Mouse (Mus musculus): ENCODE results near the gene Slc7a14. TPM values are rescaled to one million over a fixed set of nuclear protein-coding genes. Genes with fewer than 3 reads are reported as not detected.
"Not testable (repeated sequence)": the region's sequence is repeated elsewhere in the genome, so short reads cannot be mapped to it uniquely, and the experiment has no call there.

The Slc7a14 gene
- polyA plus RNA-seq, 1 experiment from 2014 or later: 1.2 TPM

DNA sequence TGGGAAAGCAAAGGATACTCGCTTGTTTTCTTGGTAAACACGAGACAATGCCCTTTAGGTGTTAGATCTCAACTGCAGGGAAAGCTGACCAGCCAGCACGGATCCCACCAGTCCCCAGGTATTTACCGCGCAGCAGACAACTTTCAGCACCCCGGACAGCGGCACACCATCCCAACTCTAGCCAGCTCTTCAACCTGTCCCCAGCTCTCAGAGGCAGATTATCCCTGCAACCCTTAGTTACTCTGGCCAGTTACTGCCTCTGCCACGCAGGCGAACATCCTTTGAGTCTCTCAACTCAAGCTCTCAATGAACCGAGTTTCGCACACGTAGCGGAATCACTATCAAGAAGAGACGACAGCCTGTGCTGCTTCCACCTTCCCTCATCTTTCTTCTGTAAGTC lies 1.3 kb downstream of the Slc7a14 start:
- Histone ChIP-seq H3K4me2 (replicated peaks; ENCODE audit: low read depth, low read length) (peak overlapping the region; percentile 89), H3K4me1 (replicated peaks; ENCODE audit: control insufficient read depth, insufficient read depth, low read length) (no peaks in the 10 kb centered on the region), H3K36me3 (ENCODE audit: control insufficient read depth, insufficient read depth, low read length) (no peaks in the 10 kb centered on the region), H3K9me3 (ENCODE audit: control insufficient read depth, low read length) (no peaks in the 10 kb centered on the region), H3K27me3 (ENCODE audit: control insufficient read depth, insufficient read depth, low read length) (peaks cover 4% of the 10 kb centered on the region; the same call in 1 of the 2 replicates), H3K4me3 (ENCODE audit: low read depth, low read length) (peak overlapping the region; percentile 49), H3K9ac (ENCODE audit: low read depth, low read length) (no peak overlapping the region), H3K27ac (ENCODE audit: low read depth, low read length) (no peak overlapping the region)
- ATAC-seq (ENCODE audit: low FRiP score) (peak; percentile 1; the same call in 1 of the 2 replicates), DNase-seq (ENCODE audit: low spot score) (peak; percentile 79)
- 3% methylated on average over 14 of the region's 14 CpGs for WGBS

DNA sequence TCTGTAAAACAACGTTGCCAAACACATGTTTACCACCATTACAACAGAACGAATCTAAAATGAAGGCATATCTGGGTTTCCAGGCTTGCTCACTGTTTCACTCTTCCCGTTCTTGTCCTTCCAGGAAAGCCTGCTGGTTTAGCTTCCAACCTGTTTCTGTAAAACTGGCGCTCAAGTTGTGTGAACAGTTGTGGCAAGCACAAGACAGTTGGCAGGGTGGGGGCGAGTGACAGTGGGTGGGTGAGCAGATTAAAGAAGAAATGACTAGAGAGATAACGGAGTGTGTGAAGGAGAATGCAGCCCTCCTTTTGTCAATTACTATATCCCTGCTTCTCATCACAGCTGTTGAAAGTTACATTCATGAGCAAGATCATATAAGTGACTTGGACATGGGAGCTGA lies 2.2 kb downstream of the Slc7a14 start:
- 83% methylated on average over 6 of the region's 6 CpGs for WGBS
- ATAC-seq (ENCODE audit: low FRiP score) (no peak), DNase-seq (ENCODE audit: low spot score) (no peak)
- H3K4me1 ChIP-seq (replicated peaks; ENCODE audit: control insufficient read depth, insufficient read depth, low read length): no peaks in the 10 kb centered on the region
- H3K4me2 ChIP-seq (replicated peaks; ENCODE audit: low read depth, low read length): no peak overlapping the region
- no peak overlapping the region for H3K4me3 ChIP-seq (ENCODE audit: low read depth, low read length)
- no peak overlapping the region for H3K27ac ChIP-seq (ENCODE audit: low read depth, low read length)
- H3K9ac ChIP-seq (ENCODE audit: low read depth, low read length): no peak overlapping the region
- no peaks in the 10 kb centered on the region for H3K36me3 ChIP-seq (ENCODE audit: control insufficient read depth, insufficient read depth, low read length)
- no peaks in the 10 kb centered on the region for H3K9me3 ChIP-seq (ENCODE audit: control insufficient read depth, low read length)
- H3K27me3 ChIP-seq (ENCODE audit: control insufficient read depth, insufficient read depth, low read length): peaks cover 4% of the 10 kb centered on the region; the same call in 1 of the 2 replicates

DNA sequence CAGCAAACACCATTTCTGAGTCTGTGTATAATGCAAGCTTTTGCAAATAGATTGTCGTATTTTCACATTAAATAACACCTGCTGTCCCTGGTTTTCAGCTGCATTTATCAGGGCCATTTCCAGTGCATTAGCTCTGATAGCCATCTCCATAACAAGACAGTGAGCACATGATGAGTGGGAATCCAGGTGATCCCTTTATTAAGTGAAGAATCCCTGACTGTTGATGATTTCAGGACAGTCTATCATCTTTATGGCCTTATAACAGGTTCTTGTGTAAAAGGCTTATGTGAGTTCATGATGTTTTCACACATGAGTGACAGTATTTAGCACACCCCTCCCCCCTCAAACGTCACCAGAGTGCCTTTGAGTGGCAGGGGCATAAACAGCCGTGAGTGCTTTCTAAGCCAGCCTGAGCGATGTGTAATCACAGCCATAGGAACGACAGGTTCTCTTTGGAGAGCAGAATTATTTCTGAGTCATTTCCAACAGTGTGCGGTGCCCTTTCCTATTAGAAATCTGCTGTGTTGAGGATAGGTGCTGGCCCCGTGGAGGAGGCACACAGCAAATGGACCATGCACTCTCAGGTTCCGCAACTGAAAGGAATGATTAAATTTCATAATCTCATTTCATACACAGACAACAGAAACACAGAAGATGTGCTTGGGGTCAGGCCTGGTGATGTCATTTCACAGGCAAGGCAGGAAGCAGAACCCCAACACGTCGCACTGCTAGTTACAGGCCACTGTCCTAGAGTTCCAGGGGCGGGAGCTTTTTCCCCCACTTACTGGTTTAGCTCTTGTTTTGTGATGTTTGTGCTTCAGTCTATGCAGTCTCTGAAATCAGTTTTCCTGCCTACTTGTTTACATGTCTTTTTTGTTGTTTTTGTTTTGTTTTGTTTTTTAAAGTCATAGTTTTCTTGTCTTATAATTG lies 18.2 kb downstream of the Slc7a14 start:
- WGBS: 72% methylated on average over 11 of the region's 11 CpGs

DNA sequence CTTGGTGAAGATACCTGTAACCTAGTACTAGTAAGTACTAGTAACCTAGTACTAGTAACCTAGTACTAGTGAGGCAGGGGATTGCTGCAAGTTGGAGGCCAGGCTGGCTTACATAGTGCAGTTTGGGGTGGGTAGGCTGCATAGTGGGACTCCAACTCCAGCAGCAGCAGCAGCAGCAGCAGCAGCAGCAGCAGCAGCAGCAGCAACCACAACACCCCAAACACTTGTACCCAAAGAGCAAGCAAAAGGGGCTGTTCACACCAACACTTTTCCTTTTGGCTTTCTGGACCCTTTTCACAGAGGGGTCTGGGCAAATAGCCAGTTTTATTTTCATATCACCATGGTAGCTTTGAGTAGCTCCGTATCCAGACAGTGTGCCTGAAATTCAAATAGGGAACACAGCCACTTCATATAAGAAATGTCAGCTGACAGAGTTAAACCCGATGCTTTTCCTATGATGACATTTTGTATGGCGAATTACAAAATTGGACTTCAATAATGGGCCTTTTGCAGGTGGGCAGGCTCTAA lies 22.7 kb downstream of the Slc7a14 start:
- Histone ChIP-seq H3K4me2 (replicated peaks; ENCODE audit: low read depth, low read length) (no peak overlapping the region), H3K36me3 (ENCODE audit: control insufficient read depth, insufficient read depth, low read length) (no peaks in the 10 kb centered on the region), H3K27me3 (ENCODE audit: control insufficient read depth, insufficient read depth, low read length) (no peaks in the 10 kb centered on the region), H3K27ac (ENCODE audit: low read depth, low read length) (no peak overlapping the region), H3K4me3 (ENCODE audit: low read depth, low read length) (no peak overlapping the region), H3K9ac (ENCODE audit: low read depth, low read length) (no peak overlapping the region), H3K4me1 (replicated peaks; ENCODE audit: control insufficient read depth, insufficient read depth, low read length) (no peaks in the 10 kb centered on the region), H3K9me3 (ENCODE audit: control insufficient read depth, low read length) (no peaks in the 10 kb centered on the region)
- ATAC-seq (ENCODE audit: low FRiP score) (no peak), DNase-seq (ENCODE audit: low spot score) (no peak)
- 92% methylated on average over 3 of the region's 3 CpGs for WGBS

More for the DNA sequence above, 18.2 kb downstream of the Slc7a14 start:
- Histone ChIP-seq H3K4me1 (replicated peaks; ENCODE audit: control insufficient read depth, insufficient read depth, low read length) (no peaks in the 10 kb centered on the region), H3K9ac (ENCODE audit: low read depth, low read length) (no peak overlapping the region), H3K36me3 (ENCODE audit: control insufficient read depth, insufficient read depth, low read length) (no peaks in the 10 kb centered on the region), H3K9me3 (ENCODE audit: control insufficient read depth, low read length) (no peaks in the 10 kb centered on the region), H3K27me3 (ENCODE audit: control insufficient read depth, insufficient read depth, low read length) (no peaks in the 10 kb centered on the region), H3K4me2 (replicated peaks; ENCODE audit: low read depth, low read length) (no peak overlapping the region), H3K4me3 (ENCODE audit: low read depth, low read length) (no peak overlapping the region), H3K27ac (ENCODE audit: low read depth, low read length) (no peak overlapping the region)
- DNase-seq (ENCODE audit: low spot score) (peak; percentile 6), ATAC-seq (ENCODE audit: low FRiP score) (no peak)

DNA sequence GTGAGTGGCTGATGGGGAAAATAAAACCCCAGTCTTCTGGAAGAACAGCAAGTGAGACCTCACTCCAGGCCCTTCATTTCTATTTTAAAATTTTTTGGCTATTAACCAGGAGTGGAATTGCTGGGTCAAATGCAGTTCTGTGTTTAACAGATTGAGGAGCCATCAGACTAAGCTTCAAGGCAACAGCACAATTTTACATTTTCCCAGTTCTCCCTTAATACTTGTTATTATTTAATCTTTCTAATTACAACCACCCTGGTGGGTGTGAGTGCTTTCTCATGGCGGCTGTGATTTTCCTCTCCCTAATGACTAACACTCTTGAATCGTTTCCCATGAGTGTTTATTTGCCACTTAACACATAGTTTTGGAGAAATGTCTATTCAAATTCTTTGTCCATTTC lies 29.1 kb downstream of the Slc7a14 start:
- H3K9me3 ChIP-seq (ENCODE audit: control insufficient read depth, low read length): no peaks in the 10 kb centered on the region
- ATAC-seq (ENCODE audit: low FRiP score): no peak
- 83% methylated on average over 2 of the region's 2 CpGs for WGBS

DNA sequence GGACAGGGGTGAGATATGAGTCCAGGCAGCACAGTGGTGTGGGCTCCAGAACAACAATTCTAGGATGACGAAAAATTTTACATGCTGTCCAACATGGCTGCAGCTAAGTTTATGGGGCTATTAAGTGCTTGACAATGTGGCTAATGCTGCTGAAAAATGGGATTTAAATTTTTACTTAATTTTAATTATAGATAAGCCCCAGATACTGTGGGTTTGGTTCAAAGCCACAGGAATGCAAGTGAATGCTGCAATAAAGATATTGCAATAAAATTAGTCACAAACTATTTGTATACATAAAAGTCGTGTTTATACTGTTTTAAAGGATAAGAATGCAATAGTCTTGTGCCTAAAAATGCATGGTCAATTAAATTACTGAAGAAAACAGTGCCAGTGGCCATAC lies 35.3 kb downstream of the Slc7a14 start:
- no peaks in the 10 kb centered on the region for H3K36me3 ChIP-seq (ENCODE audit: control insufficient read depth, insufficient read depth, low read length)
- no peak overlapping the region for H3K9ac ChIP-seq (ENCODE audit: low read depth, low read length)
- no peaks in the 10 kb centered on the region for H3K27me3 ChIP-seq (ENCODE audit: control insufficient read depth, insufficient read depth, low read length)
- WGBS: 73% methylated on average over 2 of the region's 2 CpGs
- ATAC-seq (ENCODE audit: low FRiP score) (no peak), DNase-seq (ENCODE audit: low spot score) (no peak)
- H3K27ac ChIP-seq (ENCODE audit: low read depth, low read length): no peak overlapping the region
- H3K4me3 ChIP-seq (ENCODE audit: low read depth, low read length): no peak overlapping the region
- H3K4me1 ChIP-seq (replicated peaks; ENCODE audit: control insufficient read depth, insufficient read depth, low read length): no peaks in the 10 kb centered on the region
- H3K4me2 ChIP-seq (replicated peaks; ENCODE audit: low read depth, low read length): no peak overlapping the region
- H3K9me3 ChIP-seq (ENCODE audit: control insufficient read depth, low read length): no peaks in the 10 kb centered on the region

More for the DNA sequence above, 29.1 kb downstream of the Slc7a14 start:
- DNase-seq (ENCODE audit: low spot score): no peak
- Histone ChIP-seq H3K4me3 (ENCODE audit: low read depth, low read length) (no peak overlapping the region), H3K4me1 (replicated peaks; ENCODE audit: control insufficient read depth, insufficient read depth, low read length) (no peaks in the 10 kb centered on the region), H3K36me3 (ENCODE audit: control insufficient read depth, insufficient read depth, low read length) (no peaks in the 10 kb centered on the region), H3K27ac (ENCODE audit: low read depth, low read length) (no peak overlapping the region), H3K27me3 (ENCODE audit: control insufficient read depth, insufficient read depth, low read length) (no peaks in the 10 kb centered on the region), H3K9ac (ENCODE audit: low read depth, low read length) (no peak overlapping the region), H3K4me2 (replicated peaks; ENCODE audit: low read depth, low read length) (no peak overlapping the region)

DNA sequence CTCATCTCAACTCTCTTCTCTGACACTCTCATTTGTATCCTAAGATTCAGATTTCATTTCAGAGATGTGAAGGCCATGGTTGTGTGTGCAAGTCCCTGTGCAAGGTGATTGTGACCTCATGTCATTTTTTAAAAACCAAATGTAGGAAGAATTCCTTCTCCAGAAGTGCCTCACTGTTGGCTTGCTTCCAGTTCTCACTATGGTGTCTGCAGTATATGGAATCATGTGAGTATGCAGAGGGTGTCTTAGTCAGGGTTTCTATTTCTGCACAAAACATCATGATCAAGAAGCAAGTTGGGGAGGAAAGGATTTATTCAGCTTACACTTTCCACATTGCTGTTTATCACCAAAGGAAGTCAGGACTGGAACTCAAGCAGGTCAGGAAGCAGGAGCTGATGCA lies 36.9 kb downstream of the Slc7a14 start:
- not testable (repeated sequence) for H3K4me1 ChIP-seq (replicated peaks; ENCODE audit: control insufficient read depth, insufficient read depth, low read length); H3K27me3 ChIP-seq (ENCODE audit: control insufficient read depth, insufficient read depth, low read length); H3K9me3 ChIP-seq (ENCODE audit: control insufficient read depth, low read length); H3K4me3 ChIP-seq (ENCODE audit: low read depth, low read length); DNase-seq (ENCODE audit: low spot score); H3K4me2 ChIP-seq (replicated peaks; ENCODE audit: low read depth, low read length); H3K9ac ChIP-seq (ENCODE audit: low read depth, low read length); H3K27ac ChIP-seq (ENCODE audit: low read depth, low read length); ATAC-seq (ENCODE audit: low FRiP score); H3K36me3 ChIP-seq (ENCODE audit: control insufficient read depth, insufficient read depth, low read length)

DNA sequence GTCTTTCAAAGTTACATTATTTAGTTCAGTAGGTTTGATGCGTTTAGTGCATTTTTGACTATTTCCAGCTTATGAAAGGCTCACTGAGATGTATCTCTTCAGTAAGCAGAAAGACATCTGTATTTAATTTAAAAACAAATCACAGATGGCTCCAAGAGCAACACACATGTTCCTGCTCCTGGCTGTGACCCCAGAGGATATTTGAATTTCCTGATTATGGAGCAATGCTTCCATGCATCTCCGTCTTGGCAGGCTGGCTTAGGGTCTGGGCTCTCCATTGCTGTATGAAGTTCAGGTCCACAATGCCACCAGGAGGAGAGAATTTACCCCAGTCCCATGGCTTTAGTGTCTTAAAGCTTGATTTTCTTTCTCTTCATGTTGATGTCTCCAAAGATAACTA lies 37.5 kb downstream of the Slc7a14 start:
- Histone ChIP-seq H3K9ac (ENCODE audit: low read depth, low read length) (no peak overlapping the region), H3K4me3 (ENCODE audit: low read depth, low read length) (no peak overlapping the region), H3K36me3 (ENCODE audit: control insufficient read depth, insufficient read depth, low read length) (no peaks in the 10 kb centered on the region), H3K27me3 (ENCODE audit: control insufficient read depth, insufficient read depth, low read length) (no peaks in the 10 kb centered on the region), H3K27ac (ENCODE audit: low read depth, low read length) (no peak overlapping the region), H3K4me1 (replicated peaks; ENCODE audit: control insufficient read depth, insufficient read depth, low read length) (no peaks in the 10 kb centered on the region), H3K4me2 (replicated peaks; ENCODE audit: low read depth, low read length) (no peak overlapping the region), H3K9me3 (ENCODE audit: control insufficient read depth, low read length) (no peaks in the 10 kb centered on the region)
- ATAC-seq (ENCODE audit: low FRiP score) (no peak), DNase-seq (ENCODE audit: low spot score) (no peak)
- 72% methylated on average over 2 of the region's 2 CpGs for WGBS
